Mouse (Mus musculus): ENCODE results near the gene Arhgap1.

DNA sequence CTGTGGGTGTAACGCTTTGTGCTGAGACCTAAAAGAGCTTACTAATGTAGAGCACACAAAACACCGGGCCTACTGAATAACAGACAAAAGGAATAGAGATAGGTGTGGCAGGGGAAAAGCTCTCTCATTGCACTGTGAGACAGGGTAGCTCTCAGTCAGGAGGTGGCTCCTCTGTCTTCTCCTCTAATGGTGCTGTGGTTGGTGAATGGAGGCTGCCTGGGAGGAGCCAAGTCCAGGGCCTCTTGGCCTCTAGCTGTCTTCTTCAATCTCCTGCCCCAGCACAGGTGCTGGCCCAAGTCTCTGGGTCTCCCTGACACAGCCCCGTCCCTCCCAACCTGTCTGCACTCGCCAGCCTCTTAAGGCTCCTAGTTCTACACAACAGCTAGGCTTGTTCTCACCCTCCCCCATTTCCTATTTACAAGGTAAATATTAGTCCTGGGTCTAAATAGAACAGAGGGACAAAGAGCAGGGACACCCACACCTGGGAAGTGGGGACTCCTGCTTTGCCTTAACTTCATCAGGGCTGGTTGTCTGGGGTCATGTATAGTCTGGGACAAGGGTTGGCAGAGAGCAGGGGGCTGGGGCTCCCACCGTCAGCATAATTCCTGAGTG, 12.8 kb upstream of the Arhgap1 start:
- TF ChIP-seq POLR2A (IDR thresholded peaks at IDR 0.05; ENCODE audit: insufficient read length, low read depth) (no peak), USF1 (IDR thresholded peaks at IDR 0.05; ENCODE audit: low read depth) (no peak)
